Mouse (Mus musculus) mesoderm, embryonic 11.5 days (tissue): ENCODE results near the gene Usp25.

Experiments used
- DNase-seq: peaks from one replicate; pipeline ENCODE4 v3.0.0-alpha.2; 2012; ENCODE audit warnings: low read depth, low spot score

The Usp25 gene

DNA sequence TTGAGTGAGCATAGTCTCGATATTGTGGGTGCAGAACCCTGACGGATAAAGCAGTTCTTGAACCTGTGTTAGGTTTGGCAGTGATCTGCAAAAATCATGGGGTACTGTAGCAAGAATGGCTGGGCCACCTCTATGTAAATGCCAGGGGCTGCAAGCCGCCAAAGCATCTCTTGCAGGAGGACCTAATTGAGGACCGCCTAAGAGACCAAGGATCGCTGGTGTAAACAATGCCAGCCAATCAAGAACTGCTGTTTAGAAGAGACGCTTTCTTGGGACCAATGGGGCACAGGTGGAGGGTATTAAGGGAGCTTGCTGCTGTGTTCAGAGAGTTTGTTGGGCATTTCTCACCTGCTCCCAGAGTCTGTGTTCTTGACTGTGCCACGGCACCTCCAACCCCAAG is 127.1 kb downstream of the Usp25 start:
- no peak for DNase-seq

DNA sequence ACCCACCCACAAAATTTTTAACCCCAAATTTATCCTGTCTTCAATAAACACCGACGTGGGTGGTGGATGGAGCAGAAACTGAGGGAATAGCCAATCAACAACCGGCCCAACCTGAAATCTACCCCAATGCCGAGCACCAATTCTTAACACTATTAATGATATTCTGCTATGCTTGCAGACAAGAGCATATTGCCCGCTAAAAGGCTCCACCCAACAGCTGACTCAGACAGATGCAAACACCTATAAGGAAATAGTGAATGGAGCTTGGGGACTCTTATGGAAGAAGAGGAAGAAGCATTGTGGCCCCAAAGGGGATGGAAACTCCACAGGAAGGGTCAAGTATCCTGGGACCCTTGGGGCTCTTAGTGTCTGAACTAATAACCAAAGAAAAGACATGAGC is 133.3 kb downstream of the Usp25 start:
- DNase-seq, result no peak

DNA sequence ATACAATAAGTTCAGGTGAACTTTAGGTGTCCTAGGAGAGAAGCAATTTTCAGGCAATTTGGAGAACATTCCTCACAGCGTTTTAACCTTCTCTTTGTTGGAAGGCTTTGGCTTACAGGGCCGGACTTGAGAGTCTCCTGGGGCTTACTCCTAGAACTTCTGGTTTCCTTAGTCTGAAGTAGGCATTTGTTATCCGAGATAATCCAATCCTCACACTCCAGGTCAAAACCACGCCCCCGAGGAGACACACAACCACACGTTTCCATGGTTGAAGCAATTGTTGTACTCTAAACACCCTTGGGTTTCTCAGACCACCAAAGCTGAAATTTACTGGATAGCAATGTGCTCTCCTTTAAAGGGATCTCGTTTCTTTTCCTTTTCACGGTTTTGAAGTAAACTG is 136.8 kb downstream of the Usp25 start:
- no peak for DNase-seq

DNA sequence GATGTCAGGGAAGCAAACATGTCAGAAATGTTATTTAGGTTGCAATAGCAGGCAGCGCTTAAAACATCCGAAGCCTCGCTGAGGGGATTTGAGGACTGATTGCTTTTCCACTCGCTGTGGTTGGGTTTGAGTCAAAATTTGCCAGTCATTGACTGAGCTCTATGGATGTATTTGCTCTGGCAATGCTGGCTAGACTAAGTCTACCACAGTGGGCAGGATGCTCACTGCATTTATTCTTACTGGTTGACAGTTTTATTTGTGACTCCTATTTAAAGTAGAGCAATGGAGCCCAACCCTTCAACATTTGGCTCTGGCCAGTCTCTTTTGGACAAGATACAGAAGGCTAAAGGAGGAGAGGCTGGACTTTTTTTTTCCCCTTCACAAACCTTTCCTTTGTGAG is 137.4 kb downstream of the Usp25 start:
- DNase-seq, result no peak

DNA sequence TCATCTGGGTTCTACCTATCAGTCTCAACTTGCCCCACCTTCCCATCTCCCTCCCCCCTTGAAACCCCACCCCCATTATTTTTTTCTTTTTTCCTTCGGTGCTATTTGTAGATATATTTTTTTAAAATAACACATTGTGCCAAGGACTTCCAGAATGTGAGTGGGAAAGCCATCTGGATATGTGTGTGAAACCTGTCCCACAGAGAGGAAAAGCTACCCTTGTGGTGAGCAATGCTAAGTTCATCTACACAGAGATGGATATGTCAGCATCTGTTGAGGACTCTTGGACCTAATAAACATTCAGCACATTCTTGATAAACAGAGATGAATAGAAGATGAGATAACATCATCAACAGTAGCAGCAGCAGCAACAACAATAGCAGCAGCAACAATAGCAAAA is 138.8 kb downstream of the Usp25 start:
- no peak for DNase-seq

DNA sequence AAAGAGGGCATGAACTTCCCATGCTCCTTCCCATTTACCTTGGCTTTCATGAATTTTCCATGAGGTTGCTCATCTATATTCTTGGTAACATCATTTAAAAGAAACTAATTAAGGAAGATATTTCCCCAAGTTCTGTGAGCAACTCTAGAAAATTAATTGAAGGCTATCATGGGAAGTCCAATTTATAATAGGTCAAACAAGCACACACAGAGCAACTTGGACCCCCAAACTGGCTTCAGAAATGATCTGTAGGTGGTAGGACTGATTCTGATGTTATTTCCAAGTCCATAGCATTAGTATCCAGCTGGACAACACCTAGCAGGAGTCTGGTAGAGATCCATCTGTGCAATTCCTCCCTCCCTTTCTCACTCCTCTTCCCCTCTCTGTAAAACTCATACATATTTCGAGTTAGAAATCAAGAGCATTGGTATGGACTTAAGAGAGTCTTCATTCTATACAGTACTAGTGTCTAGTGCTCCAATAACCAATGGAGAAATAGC is 139.8 kb downstream of the Usp25 start:
- DNase-seq, result no peak

DNA sequence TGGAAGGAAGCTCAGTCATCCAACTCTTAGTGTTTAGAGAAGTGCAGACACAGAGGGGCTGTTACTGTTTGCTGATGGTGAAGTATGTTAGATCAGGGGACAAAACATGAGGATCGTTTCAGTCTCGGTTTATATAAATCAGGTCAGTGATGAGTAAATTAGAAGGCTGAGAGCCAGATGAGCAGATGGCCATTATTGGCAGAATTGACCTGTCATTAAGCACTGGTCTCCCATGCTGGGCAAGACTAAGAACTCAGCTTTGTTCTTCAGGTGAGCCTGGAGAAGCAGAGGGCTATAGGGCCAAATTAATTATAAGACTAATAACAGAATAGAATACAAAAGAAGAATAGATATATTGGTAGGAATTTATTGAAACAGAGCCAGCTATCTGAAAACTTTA is 140.3 kb downstream of the Usp25 start:
- no peak for DNase-seq

DNA sequence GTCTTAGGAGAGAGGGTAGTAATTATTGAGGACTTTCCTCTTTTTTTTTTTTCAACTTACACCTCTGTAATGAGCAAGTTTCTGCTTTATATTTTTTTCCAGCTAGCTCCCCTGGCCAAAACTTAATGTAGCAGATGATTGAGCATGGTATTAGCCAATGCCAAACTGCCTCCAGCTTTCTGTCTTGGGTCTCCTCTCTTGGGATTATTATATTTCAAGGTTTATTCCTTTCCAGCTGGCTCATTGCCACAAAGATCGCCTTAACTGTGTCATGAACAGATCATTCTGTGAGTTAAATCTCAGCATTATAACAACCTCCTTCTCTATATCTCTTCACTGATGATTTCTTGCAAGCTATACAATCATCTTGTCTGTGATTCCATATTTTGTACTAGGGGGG is 141.3 kb downstream of the Usp25 start:
- DNase-seq, result no peak
